Mouse (Mus musculus): ENCODE results near the gene Mapk10. TPM values are rescaled to one million over a fixed set of nuclear protein-coding genes. Genes with fewer than 3 reads are reported as not detected.

The Mapk10 gene
- polyA plus RNA-seq, 1 experiment from 2014 or later, result 1.0 TPM

- Histone ChIP-seq H3K4me1 (peaks cover 20% of the 10 kb centered on the region), H3K27ac (replicated peaks) (no peak overlapping the region), H3K9me3 (no peaks in the 10 kb centered on the region), H3K36me3 (no peaks in the 10 kb centered on the region), H3K4me3 (no peak overlapping the region), H3K4me2 (no peak overlapping the region), H3K9ac (no peak overlapping the region), H3K27me3 (replicated peaks) (no peaks in the 10 kb centered on the region; the same call in 1 of the 2 replicates)
- ATAC-seq (ENCODE audit: extremely low read depth, insufficient number of reproducible peaks, low FRiP score, low TSS enrichment), result no peak
- WGBS, result 70% methylated on average over 10 of the region's 10 CpGs
Measured at GRCm38 (mm10) chr5:103208021-103208511, 3.1 kb downstream of the Mapk10 start.

GRCm38 (mm10) chr5:103197796-103198325, 13.3 kb downstream of the Mapk10 start:
- Histone ChIP-seq H3K4me2 (no peak overlapping the region), H3K9ac (no peak overlapping the region), H3K9me3 (no peaks in the 10 kb centered on the region), H3K4me1 (no peaks in the 10 kb centered on the region), H3K27me3 (replicated peaks) (no peaks in the 10 kb centered on the region), H3K27ac (replicated peaks) (no peak overlapping the region), H3K4me3 (no peak overlapping the region), H3K36me3 (no peaks in the 10 kb centered on the region)
- WGBS, result 58% methylated on average over 2 of the region's 2 CpGs
- ATAC-seq (ENCODE audit: extremely low read depth, insufficient number of reproducible peaks, low FRiP score, low TSS enrichment), result no peak

- Histone ChIP-seq H3K9me3 (no peaks in the 10 kb centered on the region), H3K9ac (no peak overlapping the region), H3K27ac (replicated peaks) (no peak overlapping the region), H3K4me2 (no peak overlapping the region), H3K4me3 (no peak overlapping the region), H3K27me3 (replicated peaks) (no peaks in the 10 kb centered on the region), H3K36me3 (no peaks in the 10 kb centered on the region), H3K4me1 (no peaks in the 10 kb centered on the region)
- ATAC-seq (ENCODE audit: extremely low read depth, insufficient number of reproducible peaks, low FRiP score, low TSS enrichment), result no peak
- 52% methylated on average over 6 of the region's 6 CpGs for WGBS
Measured at GRCm38 (mm10) chr5:103194549-103194948, 16.6 kb downstream of the Mapk10 start.

GRCm38 (mm10) chr5:103193700-103194099, 17.4 kb downstream of the Mapk10 start:
- Histone ChIP-seq H3K4me1 (no peaks in the 10 kb centered on the region), H3K9ac (no peak overlapping the region), H3K36me3 (no peaks in the 10 kb centered on the region), H3K27me3 (replicated peaks) (no peaks in the 10 kb centered on the region), H3K4me3 (no peak overlapping the region), H3K4me2 (no peak overlapping the region), H3K27ac (replicated peaks) (no peak overlapping the region), H3K9me3 (no peaks in the 10 kb centered on the region)
- 64% methylated on average over 3 of the region's 3 CpGs for WGBS
- no peak for ATAC-seq (ENCODE audit: extremely low read depth, insufficient number of reproducible peaks, low FRiP score, low TSS enrichment)

GRCm38 (mm10) chr5:103191577-103191976, 19.6 kb downstream of the Mapk10 start:
- Histone ChIP-seq H3K36me3 (no peaks in the 10 kb centered on the region), H3K27me3 (replicated peaks) (no peaks in the 10 kb centered on the region), H3K9me3 (no peaks in the 10 kb centered on the region; the same call in 1 of the 2 replicates), H3K27ac (replicated peaks) (no peak overlapping the region), H3K9ac (no peak overlapping the region), H3K4me1 (no peaks in the 10 kb centered on the region), H3K4me3 (no peak overlapping the region), H3K4me2 (no peak overlapping the region)
- no peak for ATAC-seq (ENCODE audit: extremely low read depth, insufficient number of reproducible peaks, low FRiP score, low TSS enrichment)
- 34% methylated on average over 4 of the region's 4 CpGs for whole genome bisulfite sequencing

GRCm38 (mm10) chr5:103184256-103184655, 26.9 kb downstream of the Mapk10 start:
- no peak for ATAC-seq (ENCODE audit: extremely low read depth, insufficient number of reproducible peaks, low FRiP score, low TSS enrichment)

GRCm38 (mm10) chr5:103181622-103182021, 29.5 kb downstream of the Mapk10 start:
- Histone ChIP-seq H3K4me2 (no peak overlapping the region), H3K4me1 (peaks cover 10% of the 10 kb centered on the region), H3K9me3 (peaks cover 17% of the 10 kb centered on the region), H3K4me3 (no peak overlapping the region), H3K36me3 (no peaks in the 10 kb centered on the region), H3K9ac (no peak overlapping the region), H3K27me3 (replicated peaks) (no peaks in the 10 kb centered on the region), H3K27ac (replicated peaks) (no peak overlapping the region)
- WGBS, result 82% methylated on average over 10 of the region's 10 CpGs
- no peak for ATAC-seq (ENCODE audit: extremely low read depth, insufficient number of reproducible peaks, low FRiP score, low TSS enrichment)

More at GRCm38 (mm10) chr5:103184256-103184655, 26.9 kb downstream of the Mapk10 start:
- Histone ChIP-seq H3K9ac (no peak overlapping the region), H3K36me3 (no peaks in the 10 kb centered on the region), H3K4me1 (no peaks in the 10 kb centered on the region), H3K4me2 (no peak overlapping the region), H3K4me3 (no peak overlapping the region), H3K27ac (replicated peaks) (no peak overlapping the region), H3K27me3 (replicated peaks) (no peaks in the 10 kb centered on the region), H3K9me3 (peaks cover 17% of the 10 kb centered on the region)
- WGBS, result 67% methylated on average over 1 of the region's 1 CpGs

- ATAC-seq (ENCODE audit: extremely low read depth, insufficient number of reproducible peaks, low FRiP score, low TSS enrichment), result peak; percentile 66; the same call in 1 of the 2 replicates
- H3K4me2 ChIP-seq, result peak overlapping the region; percentile 34; the same call in 1 of the 2 replicates
- H3K9ac ChIP-seq, result no peak overlapping the region
- no peaks in the 10 kb centered on the region for H3K27me3 ChIP-seq (replicated peaks)
- no peak overlapping the region for H3K4me3 ChIP-seq
- H3K4me1 ChIP-seq, result peaks cover 19% of the 10 kb centered on the region
- no peaks in the 10 kb centered on the region for H3K36me3 ChIP-seq
- 8% methylated on average over 5 of the region's 5 CpGs for WGBS
- no peaks in the 10 kb centered on the region for H3K9me3 ChIP-seq
- H3K27ac ChIP-seq (replicated peaks), result peak overlapping the region; percentile 65
Measured at GRCm38 (mm10) chr5:103177010-103177409, 34.1 kb downstream of the Mapk10 start.

- Histone ChIP-seq H3K9ac (no peak overlapping the region), H3K4me2 (no peak overlapping the region), H3K4me3 (no peak overlapping the region), H3K4me1 (peaks cover 19% of the 10 kb centered on the region), H3K27ac (replicated peaks) (no peak overlapping the region), H3K9me3 (no peaks in the 10 kb centered on the region), H3K36me3 (no peaks in the 10 kb centered on the region), H3K27me3 (replicated peaks) (no peaks in the 10 kb centered on the region)
- 69% methylated on average over 7 of the region's 7 CpGs for WGBS
- no peak for ATAC-seq (ENCODE audit: extremely low read depth, insufficient number of reproducible peaks, low FRiP score, low TSS enrichment)
Measured at GRCm38 (mm10) chr5:103175989-103176388, 35.1 kb downstream of the Mapk10 start.

- no peaks in the 10 kb centered on the region for H3K36me3 ChIP-seq
- 59% methylated on average over 7 of the region's 7 CpGs for WGBS
- no peak overlapping the region for H3K27ac ChIP-seq (replicated peaks)
- no peak overlapping the region for H3K9ac ChIP-seq
- 0 out of 2 replicates have a peak, but pooled peaks cover 5% of the 10 kb centered on the region for H3K9me3 ChIP-seq
- H3K4me3 ChIP-seq, result no peak overlapping the region
- H3K4me2 ChIP-seq, result no peak overlapping the region
- no peak for ATAC-seq (ENCODE audit: extremely low read depth, insufficient number of reproducible peaks, low FRiP score, low TSS enrichment)
- H3K27me3 ChIP-seq (replicated peaks), result no peaks in the 10 kb centered on the region
- H3K4me1 ChIP-seq, result peaks cover 19% of the 10 kb centered on the region
Measured at GRCm38 (mm10) chr5:103174607-103175006, 36.5 kb downstream of the Mapk10 start.

- H3K27ac ChIP-seq (replicated peaks), result no peak overlapping the region
- 77% methylated on average over 3 of the region's 3 CpGs for WGBS
- no peak overlapping the region for H3K4me2 ChIP-seq
- H3K36me3 ChIP-seq, result no peaks in the 10 kb centered on the region
- no peak overlapping the region for H3K4me3 ChIP-seq
- H3K9ac ChIP-seq, result no peak overlapping the region
- H3K9me3 ChIP-seq, result 0 out of 2 replicates have a peak, but pooled peaks cover 9% of the 10 kb centered on the region
- ATAC-seq (ENCODE audit: extremely low read depth, insufficient number of reproducible peaks, low FRiP score, low TSS enrichment), result no peak
- H3K27me3 ChIP-seq (replicated peaks), result no peaks in the 10 kb centered on the region
- peaks cover 4% of the 10 kb centered on the region for H3K4me1 ChIP-seq
Measured at GRCm38 (mm10) chr5:103171207-103171606, 39.9 kb downstream of the Mapk10 start.

GRCm38 (mm10) chr5:103167371-103167770, 43.8 kb downstream of the Mapk10 start:
- Histone ChIP-seq H3K4me3 (no peak overlapping the region), H3K27ac (replicated peaks) (no peak overlapping the region), H3K36me3 (no peaks in the 10 kb centered on the region), H3K4me1 (no peaks in the 10 kb centered on the region), H3K4me2 (no peak overlapping the region), H3K9me3 (0 out of 2 replicates have a peak, but pooled peaks cover 9% of the 10 kb centered on the region), H3K9ac (no peak overlapping the region), H3K27me3 (replicated peaks) (no peaks in the 10 kb centered on the region)
- WGBS, result 78% methylated on average over 5 of the region's 5 CpGs
- ATAC-seq (ENCODE audit: extremely low read depth, insufficient number of reproducible peaks, low FRiP score, low TSS enrichment), result no peak
